Mouse (Mus musculus) embryonic fibroblast, embryonic 13.5 days (primary cell): ENCODE measurements at regions not wholly inside any gene's neighbourhood (a gene's known extent, or its start where the extent isn't known, plus 50 kb on each side); places are given as distances from the start of the nearest gene placed in this dataset.

Experiments used
- CTCF ChIP-seq: IDR thresholded peaks from 2 replicates; pipeline ENCODE4 v1.5.1; 2011; ENCODE audit warnings: mild to moderate bottlenecking, control low read depth, low read length, moderate library complexity, borderline replicate concordance; ENCODE audit not compliant: insufficient read depth
- POLR2A ChIP-seq: IDR thresholded peaks from 2 replicates; pipeline ENCODE4 v1.6.1; 2011; ENCODE audit warnings: low read depth, mild to moderate bottlenecking, control low read depth, low read length, moderate library complexity

- no peak for TF ChIP-seq CTCF
- TF ChIP-seq POLR2A = no peak
These were observed 216.0 kb upstream of the Sox9 start for GRCm38 (mm10) chr11:112566071-112566470.
